Mouse (Mus musculus): ENCODE results near the gene Arhgap24.

- TF ChIP-seq CTCF (IDR thresholded peaks at IDR 0.05; ENCODE audit: extremely low read depth, insufficient read depth, insufficient read length, insufficient replicate concordance): no peak
- TF ChIP-seq POLR2A (IDR thresholded peaks at IDR 0.05; ENCODE audit: low read depth, low read length): no peak
Observed at GRCm38 (mm10) chr5:102504557-102504956, 23.4 kb downstream of the Arhgap24 start.

All from spleen, adult 2 months (tissue).